Mouse (Mus musculus) stomach, embryonic 16.5 days (tissue): ENCODE results near the gene Gal3st3. TPM values are rescaled to one million over a fixed set of nuclear protein-coding genes. Genes with fewer than 3 reads are reported as not detected.

Source experiments
- ATAC-seq: fragments of 200-750 bp; cut with Nextera tagmentation; 2 replicates; pipeline ENCODE4 v1.8.0; 2017; ENCODE audit warnings: moderate number of reproducible peaks, moderate TSS enrichment; ENCODE audit not compliant: insufficient read depth, low FRiP score
- H3K27ac ChIP-seq: fragments of 300-500 bp; sonication (generic); 2 replicates; pipeline ENCODE4 v1.5.1; 2014; ENCODE audit warnings: low read length
- H3K27me3 ChIP-seq: fragments of 300-500 bp; sonication (generic); 2 replicates; pipeline ENCODE4 v1.6.1; 2014; ENCODE audit warnings: low read length, control low read depth, mixed read lengths; ENCODE audit not compliant: control insufficient read depth, insufficient read depth
- H3K36me3 ChIP-seq: fragments of 300-500 bp; sonication (generic); 2 replicates; pipeline ENCODE4 v1.6.1; 2014; ENCODE audit warnings: low read length; ENCODE audit not compliant: control insufficient read depth, insufficient read depth
- H3K4me1 ChIP-seq: fragments of 300-500 bp; sonication (generic); 2 replicates; pipeline ENCODE4 v1.6.1; 2014; ENCODE audit warnings: low read length, control low read depth, mixed read lengths; ENCODE audit not compliant: control insufficient read depth, insufficient read depth
- H3K4me2 ChIP-seq: fragments of 300-500 bp; sonication (generic); 2 replicates; pipeline ENCODE4 v1.6.1; 2014; ENCODE audit warnings: low read depth, low read length, mixed read lengths
- H3K4me3 ChIP-seq: fragments of 300-500 bp; sonication (generic); replicated peaks from 2 replicates; pipeline ENCODE4 v1.5.1; 2014; ENCODE audit warnings: mild to moderate bottlenecking, low read length
- H3K9ac ChIP-seq: fragments of 300-500 bp; sonication (generic); 2 replicates; pipeline ENCODE4 v1.6.1; 2014; ENCODE audit warnings: low read length
- H3K9me3 ChIP-seq: fragments of 300-500 bp; sonication (generic); replicated peaks from 2 replicates; pipeline ENCODE4 v1.6.1; 2016; ENCODE audit warnings: low read length, control low read depth; ENCODE audit not compliant: control insufficient read depth
- WGBS: fragments of 180-500 bp; shearing (Covaris S2); extraction: QIAGEN DNeasy Blood & Tissue Kit; methylation state at CpG from one replicate; pipeline ENCODE4 v1.1.7; 2014; 5-methylcytosine and 5-hydroxymethylcytosine counted together
- polyA plus RNA-seq: library from polyadenylated mRNA; unstranded; fragments of >200 nt; fragmentation: Nextera tagmentation; extraction: Ambion mirVana; gene quantifications from 2 replicates; pipeline ENCODE4 v1.2.1, GENCODE M21; 2015

The Gal3st3 gene
- polyA plus RNA-seq = 1.7 and 2.1 TPM in 2 replicates

DNA sequence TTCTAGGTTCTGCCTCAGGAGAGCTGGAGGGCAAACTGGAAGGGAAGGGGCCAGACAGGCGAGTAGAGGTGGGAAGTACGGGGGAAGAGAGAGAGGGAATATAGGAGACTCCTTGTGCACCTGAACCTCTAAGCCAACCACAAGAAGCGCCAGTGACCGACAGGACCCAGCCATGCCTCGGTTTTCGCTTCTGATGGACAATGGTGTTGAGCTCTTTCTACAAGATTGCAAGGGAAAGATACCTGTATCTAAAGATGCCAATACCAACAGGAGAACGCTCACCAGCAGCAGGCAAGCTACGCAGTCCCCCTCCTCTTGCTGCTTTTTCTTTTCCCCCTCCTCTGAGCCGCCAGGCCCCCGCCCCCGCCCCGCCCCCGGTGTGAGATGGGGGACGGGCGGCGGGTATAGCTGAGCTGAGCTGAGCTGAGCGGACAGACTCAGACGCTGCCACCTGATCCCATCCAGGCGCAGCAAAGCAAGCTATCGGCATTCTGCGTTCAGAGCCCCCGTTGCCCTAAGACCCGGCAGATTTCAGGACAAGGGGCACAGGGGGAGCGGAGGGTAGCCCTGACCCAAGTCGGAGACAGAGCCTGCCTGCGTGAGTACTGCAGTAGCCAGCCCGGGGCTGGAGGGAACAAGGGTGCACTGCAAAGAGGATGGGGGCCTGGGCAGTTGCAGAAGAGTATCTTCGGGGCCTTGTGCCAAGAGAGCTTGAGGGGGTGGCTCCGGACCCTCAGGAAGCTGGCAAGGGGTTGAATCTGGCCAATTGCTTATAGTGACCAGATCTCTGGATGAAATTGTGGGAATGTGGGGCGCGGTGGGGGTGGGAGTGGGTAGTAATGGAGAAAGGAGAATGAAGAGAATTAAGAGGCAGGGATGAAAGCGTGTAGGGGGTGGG, at the start of gene Gal3st3:
Gal3st3 (plus strand) TSS at position 429 of the 898 bp plus-strand sequence.
- H3K27me3 ChIP-seq = no peaks in the 10 kb centered on the region
- peak within 1 kb of the TSS; percentile 57 for H3K4me2 ChIP-seq
- H3K4me3 ChIP-seq = peak within 1 kb of the TSS; percentile 45
- H3K27ac ChIP-seq = no peak within 1 kb of the TSS
- H3K9ac ChIP-seq = peak within 1 kb of the TSS; percentile 73
- no peaks in the 10 kb centered on the region for H3K36me3 ChIP-seq
- H3K9me3 ChIP-seq = no peaks in the 10 kb centered on the region
- no peak for ATAC-seq
- H3K4me1 ChIP-seq = peaks cover 15% of the 10 kb centered on the region
- WGBS = 8% methylated on average over 31 of the region's 32 CpGs

DNA sequence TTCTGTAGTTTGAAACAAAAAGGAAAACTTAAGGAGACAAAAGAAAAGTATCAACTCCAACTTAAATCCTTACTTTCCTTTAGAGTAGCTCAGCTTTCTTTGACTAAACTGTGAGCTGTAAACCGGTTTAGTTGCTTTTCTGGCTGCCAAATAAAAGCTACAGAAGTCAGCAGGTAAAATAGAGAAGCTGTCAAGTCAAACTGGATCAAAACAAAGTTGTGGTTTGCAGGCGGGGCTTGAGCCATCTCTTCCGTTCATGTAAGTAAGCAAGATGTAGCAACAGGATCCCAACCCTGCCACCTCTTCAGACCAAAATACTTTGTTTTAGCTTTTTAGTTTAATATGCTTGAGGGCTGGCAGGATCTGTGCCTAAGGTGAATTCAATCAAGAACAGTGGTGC, 41.0 kb upstream of the Gal3st3 start:
- no peaks in the 10 kb centered on the region for H3K4me1 ChIP-seq
- no peak for ATAC-seq
- peak overlapping the region; percentile 29; the same call in 1 of the 2 replicates for H3K27ac ChIP-seq
- H3K9me3 ChIP-seq = no peaks in the 10 kb centered on the region
- no peak overlapping the region for H3K4me3 ChIP-seq
- H3K27me3 ChIP-seq = no peaks in the 10 kb centered on the region
- H3K4me2 ChIP-seq = no peak overlapping the region
- WGBS = 34% methylated on average over 3 of the region's 3 CpGs
- no peaks in the 10 kb centered on the region for H3K36me3 ChIP-seq
- H3K9ac ChIP-seq = no peak overlapping the region

DNA sequence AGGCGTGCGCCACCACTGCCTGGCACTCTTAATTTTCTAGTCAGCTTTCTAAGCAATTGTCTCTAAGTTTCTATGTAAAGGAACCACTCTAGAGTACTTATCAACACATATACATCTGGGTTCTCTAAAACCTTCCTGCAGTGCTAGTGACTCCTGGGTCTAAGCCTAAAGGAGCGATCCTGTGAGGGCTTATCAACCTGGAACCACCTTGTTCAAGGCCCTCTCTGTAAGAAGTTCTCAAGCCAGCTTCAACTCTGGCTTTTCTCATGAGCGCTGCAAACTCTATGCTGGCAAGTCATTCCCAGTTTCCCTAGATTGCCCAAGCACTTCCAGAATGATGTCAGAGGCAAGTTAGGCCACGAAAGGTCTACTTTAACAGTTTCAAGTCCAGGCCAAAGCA, 31.1 kb upstream of the Gal3st3 start:
- Histone ChIP-seq H3K27me3 (no peaks in the 10 kb centered on the region), H3K36me3 (no peaks in the 10 kb centered on the region), H3K4me3 (no peak overlapping the region), H3K9ac (no peak overlapping the region), H3K4me1 (peaks cover 7% of the 10 kb centered on the region), H3K27ac (no peak overlapping the region), H3K4me2 (no peak overlapping the region), H3K9me3 (no peaks in the 10 kb centered on the region)
- ATAC-seq = no peak
- WGBS = 95% methylated on average over 5 of the region's 5 CpGs

DNA sequence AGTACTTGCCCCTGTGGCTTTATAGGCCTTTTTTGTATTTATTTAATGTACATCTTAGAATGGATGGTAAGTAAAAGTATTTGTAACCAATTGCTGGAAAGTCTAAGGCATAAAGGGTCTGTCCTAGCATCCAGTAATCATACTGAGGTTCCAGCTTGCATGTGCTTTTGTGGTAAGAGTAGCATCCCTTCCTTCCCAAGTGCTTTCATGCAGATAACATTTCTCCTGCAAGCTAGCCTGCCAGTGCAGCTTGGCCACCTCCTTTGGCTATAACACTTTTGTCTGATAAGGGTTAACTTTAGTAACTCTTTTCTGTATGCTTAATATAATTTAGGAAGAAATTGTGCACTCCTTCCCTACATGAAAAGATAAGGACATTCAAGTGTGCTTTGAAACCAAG, 30.1 kb upstream of the Gal3st3 start:
- Histone ChIP-seq H3K9ac (no peak overlapping the region), H3K4me2 (no peak overlapping the region), H3K4me1 (peaks cover 10% of the 10 kb centered on the region), H3K9me3 (no peaks in the 10 kb centered on the region), H3K4me3 (no peak overlapping the region), H3K36me3 (no peaks in the 10 kb centered on the region), H3K27ac (no peak overlapping the region), H3K27me3 (no peaks in the 10 kb centered on the region)
- ATAC-seq = no peak

DNA sequence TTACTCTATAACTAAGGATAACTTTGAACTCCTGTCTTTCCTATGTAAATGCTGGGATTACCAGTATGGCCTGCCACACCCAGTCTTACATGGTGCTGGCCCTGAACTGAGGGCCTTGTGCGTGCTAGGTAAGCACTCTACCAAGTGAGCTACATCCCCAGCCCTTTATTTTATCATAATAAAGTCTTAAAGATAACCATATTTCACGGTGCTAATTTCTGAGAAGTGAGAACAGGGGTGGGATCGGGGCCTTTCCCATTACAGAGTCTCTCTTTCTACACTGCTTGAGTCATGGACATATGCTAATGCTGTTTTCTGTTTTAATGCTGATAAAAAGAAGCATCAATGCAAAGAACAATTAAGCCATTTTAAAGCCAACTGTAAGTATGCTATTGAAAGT, 29.3 kb upstream of the Gal3st3 start:
- H3K4me2 ChIP-seq = no peak overlapping the region
- H3K36me3 ChIP-seq = 0 out of 2 replicates have a peak, but pooled peaks cover under 1% of the 10 kb centered on the region
- H3K9me3 ChIP-seq = no peaks in the 10 kb centered on the region
- H3K27me3 ChIP-seq = no peaks in the 10 kb centered on the region
- ATAC-seq = no peak
- WGBS = 75% methylated on average over 3 of the region's 3 CpGs
- no peak overlapping the region for H3K9ac ChIP-seq
- no peak overlapping the region for H3K4me3 ChIP-seq
- H3K4me1 ChIP-seq = peaks cover 14% of the 10 kb centered on the region
- H3K27ac ChIP-seq = no peak overlapping the region

DNA sequence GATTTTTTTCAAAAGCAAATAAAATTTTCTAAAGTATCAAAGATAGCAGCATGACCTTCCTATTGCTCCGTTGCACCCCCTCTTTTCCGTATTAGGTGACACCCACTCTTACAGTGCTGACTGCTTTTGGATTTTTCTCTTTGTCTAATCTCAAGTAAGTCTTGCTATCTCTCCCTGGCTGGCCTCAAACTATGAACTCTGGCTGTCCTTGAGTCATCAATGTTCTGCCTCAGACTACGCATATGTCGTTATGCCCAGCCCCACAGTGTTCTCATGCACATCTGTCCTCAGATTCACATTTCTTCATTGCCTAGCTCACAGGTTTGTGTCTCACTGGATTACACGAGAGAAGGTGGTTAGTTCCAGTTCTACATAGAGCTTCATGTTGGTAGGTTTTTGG, 28.7 kb upstream of the Gal3st3 start:
- Histone ChIP-seq H3K27me3 (no peaks in the 10 kb centered on the region), H3K4me1 (peaks cover 19% of the 10 kb centered on the region), H3K36me3 (peaks cover 6% of the 10 kb centered on the region; the same call in 1 of the 2 replicates), H3K9ac (no peak overlapping the region), H3K4me3 (no peak overlapping the region), H3K4me2 (no peak overlapping the region), H3K27ac (no peak overlapping the region), H3K9me3 (no peaks in the 10 kb centered on the region)
- 77% methylated on average over 5 of the region's 5 CpGs for WGBS
- no peak for ATAC-seq

- Histone ChIP-seq H3K9ac (no peak overlapping the region), H3K4me1 (peaks cover 20% of the 10 kb centered on the region), H3K27me3 (no peaks in the 10 kb centered on the region), H3K36me3 (peaks cover 13% of the 10 kb centered on the region), H3K9me3 (no peaks in the 10 kb centered on the region), H3K27ac (no peak overlapping the region), H3K4me3 (peak overlapping the region; percentile 89), H3K4me2 (peak overlapping the region; percentile 92)
- ATAC-seq = no peak
- WGBS = 62% methylated on average over 1 of the region's 1 CpGs
Observed at GRCm38 (mm10) chr19:5271430-5271829, 26.7 kb upstream of the Gal3st3 start.

DNA sequence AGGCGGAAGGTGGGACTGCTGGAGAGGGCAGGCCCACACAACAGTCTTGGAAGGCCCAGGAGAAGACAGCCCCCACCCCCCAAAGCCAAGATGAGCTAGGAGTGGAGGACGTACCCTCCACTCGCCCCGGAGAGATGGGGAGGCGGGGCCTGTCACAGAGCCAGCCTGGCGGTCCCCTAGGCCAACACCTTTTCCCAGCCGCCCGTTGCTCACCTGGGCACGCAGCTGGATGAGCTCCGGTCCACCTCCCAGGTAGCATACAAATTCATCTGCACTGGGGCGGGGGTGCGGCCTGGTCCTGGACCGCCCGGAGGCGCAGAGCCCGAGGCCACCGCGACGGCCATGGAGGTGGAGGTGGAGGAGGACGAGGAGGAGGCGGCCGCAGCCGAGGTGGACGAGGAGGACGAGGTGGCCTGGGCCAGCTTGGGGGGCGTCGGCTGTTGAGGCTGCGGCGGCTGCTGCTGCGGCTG, 25.8 kb upstream of the Gal3st3 start:
- peak; percentile 42 for ATAC-seq
- Histone ChIP-seq H3K36me3 (peaks cover 13% of the 10 kb centered on the region), H3K4me3 (peak overlapping the region; percentile 89), H3K4me2 (peak overlapping the region; percentile 92), H3K9me3 (no peaks in the 10 kb centered on the region), H3K27ac (peak overlapping the region; percentile 89), H3K27me3 (no peaks in the 10 kb centered on the region), H3K4me1 (peaks cover 20% of the 10 kb centered on the region), H3K9ac (peak overlapping the region; percentile 88)
- WGBS = under 1% methylated on average over 30 of the region's 30 CpGs
